Comparison of ENCODE assay signal across 7 mouse cellular contexts in genomic region chr1:60567321-60567720, GRCm38 (mm10). TPM values are rescaled to one million over a fixed set of nuclear protein-coding genes. Genes with fewer than 3 reads are reported as not detected.
DNase-seq lines count a peak whose midpoint lies in the region; ATAC-seq and TF ChIP-seq lines count a peak whose summit lies in the region.

No protein-coding gene starts in this region.

- peak overlapping the region; percentile 80 for H3K4me2 ChIP-seq in lung, postnatal 0 days (replicated peaks; ENCODE audit: low read depth, low read length)
- H3K4me2 ChIP-seq in forebrain, embryonic 12.5 days = peak overlapping the region; percentile 82
- peak overlapping the region; percentile 77 for H3K4me2 ChIP-seq in limb, embryonic 12.5 days

- peak overlapping the region; percentile 98 for H3K4me3 ChIP-seq in lung, postnatal 0 days (ENCODE audit: low read depth, low read length)
- H3K4me3 ChIP-seq in forebrain, embryonic 12.5 days (replicated peaks) = peak overlapping the region; percentile 97
- peak overlapping the region; percentile 94 for H3K4me3 ChIP-seq in limb, embryonic 12.5 days (replicated peaks)
- peak overlapping the region; percentile 92 for H3K4me3 ChIP-seq in small intestine, adult 2 months (ENCODE audit: low read depth, low read length)

- no peaks in the 10 kb centered on the region for H3K4me1 ChIP-seq in lung, postnatal 0 days (ENCODE audit: insufficient read depth, low read depth, low read length)
- H3K4me1 ChIP-seq in forebrain, embryonic 12.5 days = peaks cover 13% of the 10 kb centered on the region
- H3K4me1 ChIP-seq in limb, embryonic 12.5 days (replicated peaks) = peaks cover 12% of the 10 kb centered on the region
- H3K4me1 ChIP-seq in small intestine, adult 2 months (ENCODE audit: control insufficient read depth, insufficient read depth, insufficient read length, low read length) = 0 out of 2 replicates have a peak, but pooled peaks cover 2% of the 10 kb centered on the region

- no peaks in the 10 kb centered on the region for H3K9me3 ChIP-seq in lung, postnatal 0 days (ENCODE audit: low read length)
- H3K9me3 ChIP-seq in forebrain, embryonic 12.5 days = no peaks in the 10 kb centered on the region
- no peaks in the 10 kb centered on the region for H3K9me3 ChIP-seq in limb, embryonic 12.5 days

- DNase-seq in lung, postnatal 0 days (ENCODE audit: low spot score) = no peak
- DNase-seq in lung, postnatal 4 days = no peak
- DNase-seq in urinary bladder, postnatal 36 days (ENCODE audit: low spot score in 2 of 2) = no peak
- no peak for DNase-seq in gastrocnemius, postnatal 10 days

- TF ChIP-seq CTCF in lung, postnatal 0 days (IDR thresholded peaks at IDR 0.05) = no peak
- TF ChIP-seq CTCF in small intestine, adult 2 months (IDR thresholded peaks at IDR 0.05; ENCODE audit: extremely low read depth, insufficient read length, insufficient replicate concordance, low read depth, low read length) = no peak

- no peaks in the 10 kb centered on the region for H3K36me3 ChIP-seq in lung, postnatal 0 days (ENCODE audit: insufficient read depth, low read length)
- H3K36me3 ChIP-seq in forebrain, embryonic 12.5 days (replicated peaks) = no peaks in the 10 kb centered on the region
- H3K36me3 ChIP-seq in limb, embryonic 12.5 days = no peaks in the 10 kb centered on the region
- H3K36me3 ChIP-seq in small intestine, adult 2 months (ENCODE audit: control insufficient read depth, insufficient read depth, low read length) = no peaks in the 10 kb centered on the region

- ATAC-seq in lung, postnatal 0 days = no peak
- no peak for ATAC-seq in forebrain, embryonic 12.5 days (ENCODE audit: low FRiP score)
- ATAC-seq in limb, embryonic 12.5 days (ENCODE audit: insufficient number of reproducible peaks, insufficient read depth, low FRiP score, low TSS enrichment, low read depth) = no peak

- no peak for TF ChIP-seq POLR2A in small intestine, adult 2 months (IDR thresholded peaks at IDR 0.05; ENCODE audit: low read depth, low read length)

- peak overlapping the region; percentile 39; the same call in 1 of the 2 replicates for H3K9ac ChIP-seq in lung, postnatal 0 days (replicated peaks; ENCODE audit: low read depth)
- H3K9ac ChIP-seq in forebrain, embryonic 12.5 days = peak overlapping the region; percentile 96
- peak overlapping the region; percentile 90 for H3K9ac ChIP-seq in limb, embryonic 12.5 days (replicated peaks)

- 20% methylated on average over 5 of the region's 5 CpGs for WGBS in lung, postnatal 0 days
- 21% methylated on average over 5 of the region's 5 CpGs for WGBS in forebrain, embryonic 12.5 days
- WGBS in limb, embryonic 12.5 days = 15% methylated on average over 5 of the region's 5 CpGs
- WGBS in small intestine, adult 2 months = 11% methylated on average over 5 of the region's 5 CpGs

- H3K27me3 ChIP-seq in lung, postnatal 0 days (replicated peaks; ENCODE audit: insufficient read depth, low read length) = no peaks in the 10 kb centered on the region
- H3K27me3 ChIP-seq in forebrain, embryonic 12.5 days = 0 out of 2 replicates have a peak, but pooled peaks cover 3% of the 10 kb centered on the region
- no peaks in the 10 kb centered on the region for H3K27me3 ChIP-seq in limb, embryonic 12.5 days
- H3K27me3 ChIP-seq in small intestine, adult 2 months (ENCODE audit: control insufficient read depth, insufficient read depth, low read length) = no peaks in the 10 kb centered on the region

- no peak; the same call in 1 of the 2 replicates for TF ChIP-seq EP300 in lung, postnatal 0 days (IDR thresholded peaks at IDR 0.05)

- peak overlapping the region; percentile 94 for H3K27ac ChIP-seq in lung, postnatal 0 days (ENCODE audit: low read length)
- H3K27ac ChIP-seq in forebrain, embryonic 12.5 days = peak overlapping the region; percentile 97
- H3K27ac ChIP-seq in limb, embryonic 12.5 days = peak overlapping the region; percentile 91
- peak overlapping the region; percentile 82 for H3K27ac ChIP-seq in small intestine, adult 2 months (ENCODE audit: insufficient read depth, low read depth, low read length)

RNA-seq across cellular contexts. Expression of gene Raph1, which starts 0.4 kb away (rescaled TPM):
- 23.6 and 32.6 TPM in 2 replicates for polyA plus RNA-seq in lung, postnatal 0 days (2015; fragmentation: Nextera tagmentation; extraction: Ambion mirVana)
- polyA plus RNA-seq in forebrain, embryonic 12.5 days (2016; fragmentation: Nextera tagmentation; extraction: Ambion mirVana) = 22.5 and 27.9 TPM in 2 replicates
- 21.0 and 22.0 TPM in 2 replicates for polyA plus RNA-seq in limb, embryonic 12.5 days (2016; fragmentation: Nextera tagmentation; extraction: Ambion mirVana)
- polyA plus RNA-seq in small intestine, adult 2 months (2012; rRNA removed) = 11.0 and 22.2 TPM in 2 replicates
- 10 to 100 TPM; 48.1 to 79.4 TPM for total RNA-seq in gastrocnemius, postnatal 10 days (2021)

Comparison
In these comparisons a context has a peak if more than half of its experiments do, and no peak if none do; other contexts are left out.
1. H3K9ac ChIP-seq: peak in every context shown above with its lines; median percentile 96 in forebrain, embryonic 12.5 days; 90 in limb, embryonic 12.5 days; 39 in lung, postnatal 0 days.